Mouse (Mus musculus): ENCODE results near the gene Olfr1201.

GRCm38 (mm10) chr2:88743379-88743778 lies 49.5 kb upstream of the Olfr1201 start:
- TF ChIP-seq POLR2A (IDR thresholded peaks at IDR 0.05; ENCODE audit: control insufficient read depth, extremely low read depth, insufficient read depth, low read length, poor library complexity) (no peak), CTCF (IDR thresholded peaks at IDR 0.05; ENCODE audit: borderline replicate concordance, control insufficient read depth, extremely low read depth, insufficient read depth, low read length, poor library complexity) (no peak)
